Mouse (Mus musculus): ENCODE measurements around the gene Gpx2.
"Not testable (repeated sequence)": the region's sequence is repeated elsewhere in the genome, so short reads cannot be mapped to it uniquely, and the experiment has no call there.

Gene Gpx2

DNA sequence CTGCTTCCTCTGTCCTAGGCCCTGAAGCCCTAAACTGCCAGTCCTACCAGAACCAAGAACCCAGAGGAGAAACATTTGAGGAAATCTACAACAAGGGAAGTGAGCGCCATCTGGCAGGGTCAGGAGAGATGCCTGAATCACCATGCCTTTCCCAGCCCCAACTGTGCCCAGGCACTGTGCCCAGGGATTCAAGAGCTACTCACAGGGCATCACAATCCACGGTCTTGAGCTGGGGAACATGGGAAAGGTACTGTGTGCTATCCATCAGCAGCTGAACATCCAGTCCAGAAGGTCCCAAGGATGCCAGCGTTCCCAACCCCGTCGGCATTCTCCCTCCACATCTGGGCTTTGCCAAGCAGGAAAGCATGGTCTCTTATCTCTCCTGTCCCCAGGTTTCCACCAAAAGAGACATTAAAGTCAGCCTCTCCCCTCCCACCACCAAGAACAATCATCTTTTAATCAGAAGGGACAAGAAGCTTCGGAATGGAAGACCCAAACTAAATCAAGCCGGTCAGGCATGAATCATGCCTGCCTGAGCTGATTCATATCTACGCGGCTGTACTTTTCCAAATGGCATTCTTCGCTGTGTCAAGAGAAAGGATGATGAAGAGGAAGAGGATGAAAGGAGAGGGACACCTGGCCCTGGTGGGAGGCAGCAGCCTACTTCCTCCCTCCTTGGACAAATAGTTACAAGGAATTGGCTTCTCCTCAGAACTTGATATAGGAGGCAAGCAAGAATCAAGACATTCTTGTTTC, 9.9 kb upstream of the Gpx2 start:
- no peak for DNase-seq (ENCODE audit: low spot score)

DNA sequence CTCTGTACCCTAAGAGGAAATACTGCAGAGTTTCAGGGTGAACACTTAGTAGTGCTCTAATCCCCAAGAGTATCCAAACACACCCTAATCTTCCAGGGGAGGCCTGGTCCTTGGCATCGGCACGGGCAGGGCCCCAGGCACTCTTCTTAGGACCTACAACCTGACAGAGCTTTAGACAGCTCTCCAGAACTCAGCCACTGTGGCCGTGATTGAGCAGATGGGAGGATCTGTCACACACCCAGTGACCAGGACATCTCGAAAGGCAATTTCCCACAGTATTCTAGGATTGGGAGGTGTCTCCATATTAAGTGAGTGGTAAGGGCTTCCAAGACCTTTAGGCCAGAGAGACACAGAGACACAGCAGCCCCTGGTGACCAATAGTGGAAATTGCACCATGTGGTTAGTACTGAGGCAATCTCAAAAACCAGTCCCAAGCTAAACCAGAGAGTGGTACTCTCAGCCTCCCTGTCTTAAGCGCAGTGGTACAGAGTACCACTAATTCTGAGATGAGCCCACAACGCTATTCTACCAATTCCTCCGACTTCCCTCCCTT, 8.4 kb upstream of the Gpx2 start:
- peak; percentile 73 for DNase-seq (ENCODE audit: low spot score)

DNA sequence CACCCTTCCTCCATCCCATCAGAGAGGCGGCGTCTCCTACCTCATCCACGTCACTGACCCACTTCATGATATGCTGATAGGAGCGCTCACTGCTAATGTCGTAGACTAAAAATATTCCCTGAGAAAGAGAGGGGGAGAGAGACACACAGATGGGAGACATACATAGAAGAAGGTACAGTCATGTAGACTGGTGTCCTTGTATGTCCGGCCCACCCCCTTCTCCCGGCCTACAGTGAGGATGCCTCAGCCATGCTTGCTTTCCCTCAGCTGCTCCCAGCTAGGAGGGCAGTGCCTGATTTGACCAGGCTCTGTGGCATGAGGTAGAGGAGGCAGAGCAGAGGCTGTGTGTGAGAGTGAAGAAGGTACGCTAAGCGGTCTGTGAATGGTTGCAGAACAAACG, 7.7 kb upstream of the Gpx2 start:
- no peak for DNase-seq (ENCODE audit: low spot score)

DNA sequence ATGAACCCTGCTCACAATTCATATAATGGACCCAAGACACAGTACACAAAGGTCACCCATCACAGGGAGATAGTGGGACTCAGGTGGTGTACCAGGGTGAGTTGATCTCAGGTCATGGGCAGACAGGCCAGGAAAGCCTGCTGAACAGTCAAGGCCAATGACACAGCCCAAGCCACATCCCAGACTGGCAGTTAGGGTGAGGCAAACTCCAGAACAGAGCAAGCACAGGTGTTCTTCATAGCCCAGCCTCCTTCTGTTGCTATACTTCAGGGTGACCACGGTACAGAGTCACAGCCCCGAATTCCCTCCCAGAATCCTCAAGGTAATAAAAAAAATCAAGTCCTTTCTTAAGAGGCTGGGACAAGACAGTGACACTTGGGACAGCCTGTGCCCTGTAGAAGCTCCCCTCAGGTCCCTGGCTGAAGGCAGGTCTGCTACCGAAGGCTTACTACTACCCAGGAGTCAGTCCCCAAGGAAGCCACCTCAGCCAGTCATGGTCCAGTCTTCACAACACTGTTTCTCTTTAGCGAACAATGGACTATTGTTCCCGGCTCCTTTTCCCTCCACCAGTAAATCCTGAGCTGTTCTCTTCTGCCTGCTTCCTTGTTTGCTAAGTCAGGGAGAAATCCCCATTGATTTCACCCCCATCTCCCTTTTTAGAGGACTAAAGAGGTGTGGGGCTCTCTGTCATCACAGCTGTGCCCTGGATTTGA, 2.8 kb upstream of the Gpx2 start:
- no peak for DNase-seq (ENCODE audit: low spot score)

DNA sequence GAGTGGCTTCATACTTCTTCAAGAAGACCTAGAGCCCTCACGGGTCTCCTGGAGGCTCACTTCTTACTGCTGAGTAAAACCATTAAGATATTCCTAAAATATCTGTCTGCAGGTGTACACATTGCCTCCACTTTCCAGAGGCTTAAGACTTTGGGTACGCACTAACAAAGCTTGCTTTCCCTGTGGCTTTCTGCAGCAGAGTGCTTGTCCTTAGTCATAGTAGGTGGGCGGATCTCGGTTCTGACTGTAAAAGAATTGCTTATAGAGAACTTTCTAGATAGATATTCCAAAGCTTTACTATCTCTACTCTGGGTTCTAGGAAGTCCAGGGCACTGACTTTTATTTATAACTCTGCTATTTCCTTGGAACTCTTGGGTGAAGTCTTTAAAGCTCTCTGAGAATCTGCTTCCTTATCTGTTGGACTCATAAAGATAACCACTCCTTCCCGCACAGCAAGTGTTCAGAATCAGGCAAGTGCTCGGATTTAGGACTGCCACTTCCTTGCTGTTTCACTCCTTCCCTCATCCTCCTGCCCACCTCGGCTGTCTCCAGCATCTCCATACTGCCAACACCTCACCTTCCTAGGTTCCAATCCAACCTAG, 1.7 kb upstream of the Gpx2 start:
- DNase-seq (ENCODE audit: low spot score): no peak

DNA sequence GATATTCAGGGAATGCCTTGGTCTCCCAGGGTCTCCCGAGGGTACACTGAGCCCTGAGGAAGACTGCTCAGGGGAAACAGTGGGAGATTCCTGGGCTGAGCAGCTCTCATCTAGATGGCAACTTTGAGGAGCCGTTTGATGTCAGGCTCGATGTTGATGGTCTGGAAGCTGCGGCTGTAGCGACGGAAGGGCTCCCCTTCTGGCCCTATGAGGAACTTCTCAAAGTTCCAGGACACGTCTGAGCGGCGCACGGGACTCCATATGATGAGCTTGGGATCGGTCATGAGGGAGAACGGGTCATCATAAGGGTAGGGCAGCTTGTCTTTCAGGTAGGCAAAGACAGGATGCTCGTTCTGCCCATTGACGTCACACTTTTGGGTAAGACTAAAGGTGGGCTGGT, 2.8 kb downstream of the Gpx2 start:
- not testable (repeated sequence) for DNase-seq (ENCODE audit: low spot score)

DNA sequence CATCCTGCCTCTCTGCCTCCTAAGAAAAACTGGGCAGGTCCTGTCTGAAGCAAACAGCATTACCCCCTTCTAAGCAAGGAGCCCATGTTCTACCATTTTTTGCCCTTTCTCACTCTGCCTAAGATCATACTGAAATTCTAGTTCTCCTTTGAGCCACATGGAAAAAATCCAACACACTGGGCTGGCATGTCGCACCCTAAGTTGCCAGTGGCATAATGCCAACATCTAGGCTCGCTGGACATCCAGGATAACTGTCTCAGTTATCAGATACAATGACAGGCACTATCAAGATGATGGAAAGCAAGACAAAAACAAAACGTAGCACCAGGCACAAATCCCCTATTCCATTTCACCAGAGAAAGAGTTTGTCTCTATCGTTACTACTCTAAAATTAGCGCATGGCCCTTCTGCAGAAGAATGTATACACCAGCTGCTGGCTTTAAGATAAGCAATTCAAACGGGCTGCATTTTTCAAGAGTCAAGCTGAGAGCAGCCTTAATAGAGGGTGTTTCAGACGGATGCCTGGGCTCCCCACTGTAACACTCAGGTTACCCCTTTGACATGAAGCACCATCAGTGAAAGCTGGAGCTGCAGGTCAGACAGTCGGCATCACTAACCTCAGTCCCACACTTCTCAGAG, 4.8 kb downstream of the Gpx2 start:
- DNase-seq (ENCODE audit: low spot score): no peak

DNA sequence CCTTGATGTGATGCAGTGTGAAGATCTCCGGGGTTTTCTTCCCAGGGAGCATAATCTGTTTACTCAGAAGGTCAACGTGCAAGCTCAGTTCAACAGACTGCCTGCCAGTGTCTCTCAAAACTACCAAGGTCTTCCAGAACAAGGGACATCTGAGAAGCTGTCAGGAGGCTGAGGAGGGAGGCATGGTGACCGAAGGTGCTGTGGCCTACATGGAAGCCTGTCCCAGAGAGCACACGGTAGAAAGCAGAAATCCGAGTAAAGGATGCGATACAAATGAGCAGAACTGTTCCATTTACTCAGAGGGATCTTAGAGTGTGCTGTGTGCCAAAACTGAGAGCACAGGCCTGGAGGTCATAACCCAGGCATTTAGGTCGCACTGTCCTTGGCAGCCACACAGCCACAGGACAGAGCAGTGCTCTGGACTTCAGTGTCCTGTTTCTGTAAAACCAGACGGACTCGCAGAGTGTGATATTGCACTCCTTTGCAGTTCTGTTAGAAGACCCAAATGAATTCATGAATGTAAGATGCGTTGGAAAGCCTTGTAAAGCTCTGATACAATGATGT, 11.2 kb downstream of the Gpx2 start:
- no peak for DNase-seq (ENCODE audit: low spot score)

DNA sequence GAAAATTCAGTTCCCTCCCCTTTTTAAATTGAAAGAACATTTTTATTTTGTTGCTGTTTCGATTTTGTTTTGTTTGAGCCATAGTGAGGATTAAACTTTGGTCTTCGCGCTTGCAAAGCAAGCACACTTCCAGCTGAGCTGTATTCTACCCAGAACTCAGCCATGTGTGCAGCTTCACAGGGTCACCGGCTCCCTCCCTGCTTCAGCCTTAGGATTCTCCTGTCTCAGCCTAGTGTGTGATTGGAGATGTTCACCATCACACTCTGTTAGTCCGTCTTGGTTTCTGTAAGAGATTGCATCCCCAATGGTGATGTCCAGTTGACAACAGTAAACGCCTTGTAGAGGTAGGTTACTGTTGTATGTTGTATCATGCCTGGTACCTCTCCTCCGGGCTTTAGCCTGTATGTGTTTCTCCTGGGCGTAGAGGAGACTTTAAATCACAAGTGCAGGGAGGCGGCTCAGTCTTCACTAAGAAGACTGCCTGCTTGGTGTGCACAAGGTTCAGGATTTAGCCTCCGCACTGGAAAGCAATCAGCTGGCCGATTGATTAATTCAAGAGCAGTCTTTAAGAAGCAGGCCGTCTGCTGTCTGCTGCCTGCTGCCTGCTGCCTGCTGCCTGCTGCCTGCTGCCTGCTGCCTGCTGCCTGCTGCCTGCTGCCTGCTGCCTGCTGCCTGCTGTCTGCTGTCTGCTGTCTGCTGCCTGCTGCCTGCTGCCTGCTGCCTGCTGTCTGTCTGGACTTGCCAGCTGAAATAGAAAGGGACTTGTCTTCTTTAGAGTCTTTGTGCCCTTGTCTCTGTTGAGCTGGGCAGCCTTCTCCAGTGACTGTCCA, 14.5 kb downstream of the Gpx2 start:
- DNase-seq (ENCODE audit: low spot score): no peak

DNA sequence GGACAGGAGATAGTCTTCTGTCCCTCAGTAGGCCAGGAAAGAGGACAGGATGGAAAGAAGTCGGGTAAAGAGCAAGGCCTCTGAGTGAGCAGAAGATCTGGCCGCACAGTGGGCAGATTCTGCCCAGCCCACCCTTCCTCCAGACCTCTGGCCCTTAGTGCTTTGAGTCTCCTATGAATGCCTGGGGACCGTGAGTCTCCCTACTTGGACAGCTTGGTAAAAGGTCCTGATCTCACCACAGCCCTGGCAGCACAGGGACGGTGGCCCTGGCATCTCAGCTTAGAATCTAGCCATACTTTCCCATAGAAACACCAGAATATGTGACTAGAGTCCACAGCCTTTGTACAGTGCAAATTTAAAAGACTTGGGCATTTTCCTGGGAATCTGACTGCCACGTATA, 15.4 kb downstream of the Gpx2 start:
- no peak for DNase-seq (ENCODE audit: low spot score)

DNA sequence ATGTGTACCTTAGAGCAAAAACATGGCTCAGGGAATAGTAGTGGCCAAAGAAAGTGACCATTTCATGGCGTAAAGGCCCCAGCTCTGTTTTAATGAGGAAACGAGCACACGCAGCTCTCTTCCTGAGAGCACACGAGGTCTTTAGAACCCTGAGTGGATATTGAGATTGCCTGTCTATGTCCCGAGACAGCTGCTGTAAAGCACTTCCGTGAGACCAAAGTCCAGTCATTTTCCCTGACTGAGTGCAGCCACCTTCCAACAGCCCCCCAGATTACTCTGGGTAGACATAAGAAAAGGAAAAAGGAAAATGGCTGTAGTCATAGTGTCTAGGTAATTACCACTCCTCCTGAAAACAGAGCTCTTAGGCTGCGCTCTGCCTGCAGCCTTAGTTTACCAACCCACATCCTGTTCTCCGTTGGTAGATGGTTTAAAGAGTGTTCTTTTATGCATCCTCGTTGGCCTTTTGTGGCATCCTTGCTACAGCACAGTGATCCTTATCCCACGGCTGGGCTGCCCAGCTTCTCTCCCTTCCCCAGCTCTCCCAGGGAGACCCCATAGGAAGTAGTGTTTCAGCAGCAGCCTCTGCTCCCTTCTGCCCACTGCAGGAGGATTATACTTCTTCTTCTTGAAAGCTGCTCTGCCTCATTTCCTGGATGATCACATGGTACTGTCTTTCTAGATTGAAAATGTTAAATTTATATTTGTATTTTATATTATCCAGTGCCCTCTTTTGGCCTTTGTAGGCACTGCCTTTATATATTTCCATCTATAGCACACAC, 16.9 kb downstream of the Gpx2 start:
- no peak for DNase-seq (ENCODE audit: low spot score)

DNA sequence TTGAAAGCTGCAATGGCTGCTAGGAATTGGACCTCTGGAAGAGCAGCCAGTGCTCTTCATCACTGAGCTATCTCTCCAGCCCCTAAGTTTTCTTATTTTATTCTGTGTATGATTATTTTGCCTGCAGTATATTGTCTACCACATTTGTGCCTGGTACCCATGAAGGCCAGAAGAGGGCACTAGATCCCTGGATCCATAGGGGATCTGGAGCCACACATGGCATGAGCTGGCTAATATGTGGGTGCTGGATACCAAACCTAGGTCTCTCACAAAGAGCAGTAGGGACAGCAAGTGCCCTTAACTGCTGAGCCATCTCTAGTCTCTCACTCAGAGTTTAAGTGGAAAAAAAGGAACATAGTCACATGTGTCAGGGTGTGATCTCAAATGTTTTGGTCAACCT, 17.5 kb downstream of the Gpx2 start:
- no peak for DNase-seq (ENCODE audit: low spot score)

DNA sequence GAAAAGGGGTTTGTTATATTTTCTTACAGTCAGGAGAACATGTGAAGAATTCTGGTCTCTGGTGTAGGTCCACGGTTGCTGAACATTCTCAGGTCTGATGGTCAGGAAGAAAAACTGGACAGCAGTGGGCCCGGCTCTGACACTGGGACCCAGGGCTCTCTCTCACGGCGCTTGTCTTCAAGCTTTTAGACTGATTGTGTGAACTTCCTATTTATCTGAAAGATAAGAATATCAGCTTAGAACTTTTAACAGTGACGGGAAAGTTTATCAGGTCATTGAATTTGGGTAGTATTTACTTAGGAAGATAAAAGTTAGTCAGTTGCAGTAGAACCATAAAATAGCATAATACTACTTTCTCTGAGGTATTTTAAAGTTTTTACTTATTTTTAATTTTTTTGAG, 18.5 kb downstream of the Gpx2 start:
- DNase-seq (ENCODE audit: low spot score): no peak

DNA sequence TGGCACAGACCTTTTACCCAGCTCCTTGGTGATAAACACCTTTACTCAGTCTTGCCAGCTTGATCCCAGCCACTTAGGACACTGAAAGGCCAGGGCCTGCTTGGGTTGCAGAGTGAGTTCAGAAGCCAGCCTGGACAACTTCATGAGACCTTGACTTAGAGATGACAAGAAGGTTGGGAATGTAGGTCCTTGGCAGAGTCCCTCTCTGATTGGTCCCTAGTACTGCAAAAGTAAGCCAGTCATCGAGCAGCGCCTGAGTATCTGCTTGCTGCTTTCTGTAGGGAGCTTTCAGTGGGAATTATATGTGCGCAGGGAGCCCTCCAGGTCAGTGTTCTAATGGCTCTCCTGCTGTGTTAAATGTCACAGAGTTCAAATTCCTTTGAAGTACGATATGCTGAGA, 20.2 kb downstream of the Gpx2 start:
- no peak for DNase-seq (ENCODE audit: low spot score)

DNA sequence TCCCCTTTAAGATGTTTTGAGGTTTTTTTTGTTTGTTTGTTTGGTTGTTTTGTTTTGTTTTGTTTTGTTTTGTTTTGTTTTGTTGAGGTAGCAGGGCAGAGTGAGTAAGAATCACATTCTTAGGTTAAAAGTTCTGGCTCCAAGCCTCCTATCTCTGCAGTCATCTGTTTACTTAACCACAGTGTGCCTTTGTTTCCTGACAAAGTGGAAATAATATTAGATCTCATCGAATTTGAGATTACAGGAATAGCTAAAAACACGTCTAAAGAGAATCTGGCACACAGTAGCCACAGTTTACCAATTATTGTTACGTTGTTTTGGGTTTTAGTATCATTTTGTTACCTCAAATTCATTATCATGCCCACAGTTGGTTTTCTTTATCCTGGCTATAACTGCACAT, 20.7 kb downstream of the Gpx2 start:
- no peak for DNase-seq (ENCODE audit: low spot score)

DNA sequence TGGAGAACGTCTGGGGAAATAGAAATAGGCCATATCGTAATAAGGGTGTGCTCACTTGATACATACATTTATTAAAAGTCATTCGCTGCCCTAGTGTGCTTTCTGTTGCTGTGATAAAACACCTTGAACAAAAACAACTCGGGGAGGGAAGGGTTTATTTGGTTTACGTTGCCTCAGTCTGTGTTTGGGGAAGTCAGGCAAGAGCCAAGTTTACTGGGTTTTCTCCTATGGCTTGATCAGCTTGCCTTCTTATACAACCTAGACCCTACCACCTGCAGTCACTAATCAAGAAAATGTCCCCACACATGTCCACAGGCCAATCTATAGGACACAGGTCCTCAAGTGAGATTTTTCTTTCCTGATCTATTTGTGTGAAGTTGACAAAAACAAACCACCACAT, 23.8 kb downstream of the Gpx2 start:
- no peak for DNase-seq (ENCODE audit: low spot score)

DNA sequence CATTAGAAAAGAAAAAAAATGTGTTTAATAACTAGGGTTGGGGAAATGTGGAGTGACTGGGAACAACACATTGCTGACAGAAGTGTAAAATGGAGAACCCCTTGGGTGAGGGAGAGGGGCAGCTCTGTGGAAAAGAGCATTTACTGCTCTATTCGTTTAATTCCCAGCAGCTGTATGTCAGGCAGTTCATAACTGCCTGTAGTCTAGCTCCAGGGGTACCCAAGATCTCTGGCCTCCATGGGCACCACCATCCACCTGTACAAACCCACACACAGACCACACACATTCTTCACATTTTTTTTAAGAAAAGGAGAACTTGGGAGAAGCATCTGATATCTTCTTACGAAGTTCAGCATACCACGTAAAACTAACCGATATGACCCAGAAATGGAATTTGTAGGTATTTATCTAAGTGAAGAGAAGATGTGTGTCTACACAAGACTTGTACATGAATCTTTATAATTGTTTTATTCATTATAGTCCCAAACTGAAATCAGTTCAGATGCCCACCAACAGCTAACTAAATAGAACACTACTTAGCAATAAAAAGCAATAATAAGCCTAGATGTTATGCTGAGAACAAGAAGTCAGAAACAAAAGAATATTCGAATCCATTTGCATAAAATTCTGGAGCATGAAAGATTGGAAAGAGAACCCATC, 24.4 kb downstream of the Gpx2 start:
- no peak for DNase-seq (ENCODE audit: low spot score)

DNA sequence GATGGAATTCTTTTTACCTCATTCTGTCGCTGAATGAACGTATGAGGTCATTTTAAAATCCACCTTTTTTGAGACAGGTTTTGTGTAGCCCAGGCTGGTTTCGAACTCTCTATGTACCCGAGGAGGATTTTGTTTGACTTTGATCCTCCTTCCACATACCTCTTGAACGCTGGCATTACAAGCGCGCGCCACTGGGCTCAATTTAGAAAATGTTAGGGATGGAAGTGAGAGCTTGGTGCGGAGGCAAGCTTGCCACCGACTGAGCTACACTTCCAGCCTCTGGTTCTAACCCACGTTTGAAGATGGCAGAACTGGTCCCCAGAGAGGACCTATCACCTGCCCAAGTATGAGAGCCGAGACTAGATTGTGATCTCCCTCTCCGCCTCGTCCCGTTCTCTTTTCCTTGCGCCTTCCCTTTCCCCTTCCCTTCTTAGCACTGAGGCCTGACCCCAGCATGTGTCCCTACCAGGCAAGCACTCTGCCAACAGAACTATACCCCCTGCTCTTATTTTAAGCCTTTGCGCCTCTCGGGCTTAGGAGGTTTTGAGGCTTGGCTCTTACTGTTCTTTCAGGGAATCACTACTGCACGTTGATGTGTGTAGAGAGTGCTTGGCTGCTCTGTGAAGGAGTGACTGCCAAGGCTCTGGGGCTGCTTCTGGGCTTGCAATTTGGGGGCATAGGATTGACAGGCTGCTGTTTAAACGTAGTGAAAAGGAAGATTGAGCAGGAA, 29.3 kb downstream of the Gpx2 start:
- DNase-seq (ENCODE audit: low spot score): no peak

DNA sequence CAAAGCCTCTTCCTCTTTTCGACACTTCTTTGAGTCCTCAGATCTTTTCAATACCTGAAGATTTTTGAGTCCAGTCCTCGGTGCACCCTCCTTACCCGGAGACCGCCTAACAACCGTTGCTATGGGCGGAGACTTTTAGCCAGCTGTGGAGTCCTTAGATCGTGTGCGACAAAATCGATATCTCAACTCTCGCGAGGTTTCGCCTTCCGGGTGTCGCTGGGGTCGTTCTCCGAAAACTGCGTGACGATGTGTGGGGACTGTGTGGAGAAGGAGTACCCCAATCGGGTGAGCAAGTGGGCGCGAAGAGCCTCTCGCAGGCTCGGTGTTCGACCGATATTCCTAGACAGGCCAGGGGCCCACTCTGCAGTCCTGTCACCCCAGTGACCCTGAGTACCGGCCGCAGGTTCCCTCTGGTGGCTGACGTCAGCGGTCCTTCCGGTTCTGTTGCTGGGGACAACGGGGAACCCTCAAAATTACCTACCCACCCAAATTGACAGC, 30.0 kb downstream of the Gpx2 start, which contains the start of the genes Churc1 and Fntb:
TSS of gene Churc1 (plus strand) at position 185 of the 498 bp plus-strand sequence.
TSS of gene Fntb (plus strand) at position 236 of the 498 bp plus-strand sequence.
- DNase-seq (ENCODE audit: low spot score): peak; percentile 97
